Mouse (Mus musculus) c-Kit-positive CD71-negative TER-119-negative erythroid progenitor cells, embryonic 14.5 days (primary cell): Measurements from ENCODE around the gene Astn2.

Experiments
- DNase-seq: peaks from one replicate; pipeline ENCODE4 v3.0.0-alpha.2; 2013; ENCODE audit warnings: low read depth

The Astn2 gene

DNA sequence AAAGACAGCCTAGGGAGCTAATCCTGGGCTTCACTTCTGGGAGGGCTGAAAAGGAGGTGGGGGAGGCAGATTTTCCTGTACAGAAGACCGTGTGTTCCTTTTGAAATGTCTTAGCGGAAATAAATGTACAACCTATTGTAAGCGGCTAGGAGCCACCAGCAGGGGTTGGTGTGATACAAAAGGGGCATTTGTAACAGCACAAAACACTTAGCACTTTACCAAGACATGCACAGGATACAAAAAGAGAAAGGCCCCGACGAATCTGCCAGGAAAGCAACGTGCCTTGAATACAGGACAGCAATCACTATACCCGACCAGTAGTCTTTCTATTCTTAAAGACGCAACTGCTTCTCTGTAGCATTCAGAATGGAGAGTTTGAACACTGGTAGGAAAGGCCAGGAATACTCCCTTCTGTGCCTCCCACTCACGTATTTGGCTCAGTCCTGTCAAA is 564.8 kb downstream of the Astn2 start:
- no peak for DNase-seq

DNA sequence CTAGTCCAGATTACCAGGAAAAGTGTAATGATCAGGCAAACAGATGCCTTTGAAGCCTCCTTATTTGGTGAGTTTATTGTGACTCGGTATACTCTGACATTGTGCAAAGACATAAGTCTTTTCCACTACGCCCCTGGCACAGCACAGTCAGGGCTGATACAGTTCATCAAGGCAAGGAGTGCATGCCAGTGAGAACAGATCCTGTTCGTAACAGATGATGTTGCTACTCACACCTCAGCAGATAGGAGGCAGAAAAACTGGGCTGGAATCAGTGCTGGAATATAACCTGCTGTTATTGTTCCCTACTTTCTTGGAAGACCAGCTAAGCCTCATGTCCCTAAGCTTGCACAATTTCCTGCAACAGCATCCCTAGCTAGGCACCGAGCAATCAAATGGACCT is 565.6 kb downstream of the Astn2 start:
- DNase-seq: no peak

DNA sequence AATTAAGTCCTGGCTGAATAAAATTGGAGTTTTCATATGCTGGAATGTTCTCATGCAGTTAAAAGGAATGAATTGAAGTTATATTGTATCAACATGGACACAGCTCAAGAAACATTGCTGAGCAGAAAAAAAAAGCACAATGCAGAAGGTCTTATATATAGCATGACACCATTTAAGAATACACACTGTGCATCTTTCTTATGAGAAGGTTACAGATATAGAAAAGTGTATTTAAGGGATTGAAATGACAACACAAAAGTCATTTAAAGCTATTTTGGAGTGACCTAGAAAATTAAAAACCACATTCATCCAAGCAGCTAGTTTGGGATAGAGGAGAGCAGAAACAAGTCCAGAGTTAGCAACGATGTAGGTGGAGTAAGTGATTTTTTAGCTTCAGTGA is 571.4 kb downstream of the Astn2 start:
- no peak for DNase-seq

DNA sequence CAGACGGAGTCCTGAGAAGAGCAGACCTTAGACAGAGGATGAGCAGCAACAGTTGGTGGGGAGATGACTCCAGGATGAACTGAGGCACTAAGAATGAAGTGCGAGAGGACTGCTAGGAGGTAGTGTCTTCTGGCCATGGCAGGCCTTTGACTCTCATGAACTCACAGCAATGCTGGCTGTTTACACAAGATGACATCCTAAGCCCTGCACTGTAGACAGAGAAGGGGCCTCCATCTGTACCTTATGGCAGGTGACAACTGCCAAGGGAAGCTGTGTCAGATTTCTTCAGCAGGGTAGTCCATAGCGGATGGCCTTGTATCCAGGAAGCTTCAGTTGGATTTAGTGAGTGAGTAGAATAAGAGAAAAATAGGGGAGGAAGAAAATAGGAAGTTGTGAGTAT is 572.5 kb downstream of the Astn2 start:
- DNase-seq: no peak

DNA sequence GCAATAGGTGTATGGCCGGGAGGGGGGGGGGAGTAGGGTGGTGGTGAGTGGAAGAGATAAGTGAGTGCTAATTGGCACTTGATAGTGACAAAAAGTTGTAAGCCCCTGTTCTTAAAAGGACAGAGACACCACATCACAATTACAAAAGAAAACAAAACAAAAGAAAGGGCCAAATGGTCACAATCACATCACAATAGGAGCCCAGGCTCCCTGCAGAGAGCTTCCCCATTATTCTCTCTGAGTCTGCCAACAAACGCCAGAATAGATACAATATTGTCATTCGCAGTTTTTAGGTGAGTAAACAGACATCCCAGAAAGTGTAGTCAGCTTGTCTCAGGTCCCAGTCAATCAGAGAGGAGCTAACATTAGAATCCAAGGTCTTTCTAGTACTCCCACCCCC is 573.9 kb downstream of the Astn2 start:
- DNase-seq: no peak

DNA sequence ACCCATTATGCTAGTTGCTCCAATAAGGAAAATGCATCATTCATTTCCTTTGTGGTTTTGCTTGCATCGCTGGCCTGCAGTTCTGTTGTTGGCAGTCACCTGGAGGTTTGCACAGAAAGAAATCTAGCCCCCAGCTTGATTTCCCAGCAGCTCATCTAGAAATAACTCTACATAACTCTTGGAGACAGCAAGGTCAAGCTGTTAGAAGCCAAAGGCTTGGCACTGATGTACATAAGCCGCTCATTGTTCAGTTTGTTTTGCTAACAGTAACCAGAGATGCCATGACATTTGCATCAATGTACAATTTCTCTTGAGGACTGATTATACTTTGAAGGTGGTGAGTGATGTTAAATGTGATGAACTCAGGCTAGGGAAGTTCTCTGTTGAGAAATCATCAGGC is 583.3 kb downstream of the Astn2 start:
- no peak for DNase-seq

DNA sequence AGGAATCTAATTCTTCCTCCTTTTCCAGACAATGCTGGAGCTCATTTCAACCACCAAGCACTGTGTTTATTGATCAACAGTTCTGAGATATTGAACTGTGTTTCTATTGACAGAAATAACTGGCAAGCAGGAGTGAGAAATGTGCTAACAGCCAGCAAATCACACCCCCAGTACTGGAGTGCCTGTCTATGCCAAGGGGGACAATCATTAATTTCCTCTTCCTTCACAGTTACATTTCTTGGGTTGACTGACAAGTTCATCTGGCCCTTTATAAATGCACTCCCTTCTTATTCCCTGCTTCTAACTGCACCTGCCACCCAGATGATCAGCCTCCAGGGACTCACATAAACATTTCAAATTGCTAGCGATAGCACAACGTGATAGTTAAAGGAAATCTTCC is 584.2 kb downstream of the Astn2 start:
- DNase-seq: no peak

DNA sequence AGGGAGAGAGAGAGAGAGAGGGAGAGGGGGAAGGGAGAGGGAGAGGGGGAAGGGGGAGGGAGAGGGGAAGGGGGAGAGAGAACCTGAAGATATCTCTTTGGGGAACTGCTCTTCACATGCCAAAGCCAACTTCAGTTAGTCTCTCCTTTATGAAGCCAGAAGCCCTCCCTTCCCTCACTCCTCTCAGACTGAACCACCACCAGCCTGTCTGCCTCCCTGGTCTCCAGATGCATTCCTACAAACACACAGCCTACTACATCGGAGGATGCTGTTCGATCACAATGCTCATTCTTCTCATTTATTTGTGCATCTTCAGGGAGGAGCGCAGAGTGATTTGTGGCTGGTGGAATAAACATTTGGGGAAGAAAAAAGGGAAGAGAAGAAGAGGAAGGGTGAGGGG is 584.6 kb downstream of the Astn2 start:
- no peak for DNase-seq

DNA sequence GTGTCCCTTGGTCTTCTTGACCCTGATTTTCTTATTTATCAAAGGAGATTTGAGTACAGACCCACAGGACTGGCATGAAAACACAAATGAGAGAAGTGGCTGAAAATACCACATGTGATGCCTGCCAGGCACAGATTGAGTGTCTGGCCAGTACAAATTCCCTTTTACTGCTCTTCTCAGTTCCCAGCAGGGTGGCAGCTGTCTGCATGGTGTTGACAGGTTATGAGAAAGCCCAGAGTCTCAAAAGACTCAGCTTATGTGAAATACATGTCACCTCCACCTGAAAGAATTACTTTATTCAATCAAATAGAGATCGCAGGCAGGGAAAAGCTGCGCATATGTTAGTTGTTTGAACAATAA is 590.3 kb downstream of the Astn2 start:
- DNase-seq: no peak

DNA sequence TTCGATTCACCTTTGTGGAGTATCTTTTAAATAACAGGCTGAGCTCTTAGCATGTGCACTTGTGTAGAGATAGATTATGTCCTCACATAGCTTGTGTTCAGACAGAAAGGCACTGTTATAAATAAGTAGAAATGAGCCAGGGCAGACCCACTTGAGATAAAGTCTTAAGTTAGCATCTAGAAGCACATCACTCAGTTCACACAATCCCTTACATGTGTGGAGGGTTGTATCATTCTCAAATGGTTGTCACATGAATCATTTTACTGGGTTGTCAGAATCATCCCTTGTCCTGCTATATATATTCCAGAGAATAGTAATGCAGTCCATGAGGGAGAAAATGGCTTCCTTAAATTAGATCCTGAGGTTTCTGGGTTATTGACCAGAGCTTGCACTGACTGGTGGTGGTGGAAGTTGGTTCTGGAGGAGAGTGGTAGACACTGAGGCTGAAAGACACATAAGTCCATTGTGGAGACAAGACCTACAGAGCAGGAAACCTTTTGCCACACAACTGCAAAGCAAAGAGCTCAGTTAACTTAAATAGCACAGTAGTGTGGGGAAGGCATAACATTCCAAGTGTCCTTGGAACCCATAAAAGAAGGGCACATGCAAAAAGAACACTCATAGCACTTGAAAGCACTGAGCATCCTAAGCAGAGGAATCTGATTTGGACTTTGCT is 590.8 kb downstream of the Astn2 start:
- no peak for DNase-seq

DNA sequence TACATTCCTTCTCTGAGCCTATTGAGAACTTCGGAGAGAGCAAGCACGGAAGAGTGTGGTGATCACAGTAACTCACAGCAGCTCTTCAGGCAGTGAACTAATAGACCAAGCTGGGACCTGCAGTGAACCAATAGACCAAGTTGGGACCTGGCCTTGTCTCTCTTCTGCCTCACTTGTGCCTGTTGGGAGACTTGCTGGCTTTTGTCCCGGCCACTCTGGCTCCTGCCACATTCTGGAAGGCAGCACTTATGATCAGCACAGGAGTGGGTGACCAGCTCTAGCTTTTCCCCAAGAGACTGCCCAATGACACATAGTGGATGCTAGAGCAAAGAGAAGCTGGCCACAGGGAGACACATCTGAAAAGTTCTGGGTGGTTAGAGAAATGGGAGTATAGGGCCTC is 597.1 kb downstream of the Astn2 start:
- no peak for DNase-seq

DNA sequence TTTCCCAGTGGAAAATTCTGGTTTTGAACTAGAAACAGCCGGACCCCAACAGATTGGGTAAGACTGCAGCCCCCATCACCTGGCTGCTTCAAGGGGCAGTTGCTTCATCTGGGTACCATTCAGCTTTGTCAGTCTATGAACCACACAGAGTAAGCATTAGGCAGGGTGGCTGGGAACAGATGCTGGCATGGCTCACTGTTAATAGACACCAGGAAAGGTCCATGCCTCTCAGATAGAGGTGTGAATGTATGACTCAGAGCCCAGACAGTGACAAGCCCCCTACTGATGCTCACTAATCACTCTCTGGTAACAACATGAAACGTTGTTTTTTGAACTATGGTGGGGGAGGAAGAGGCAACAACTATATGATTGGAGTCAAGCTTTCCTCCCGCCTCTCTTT is 603.2 kb downstream of the Astn2 start:
- DNase-seq: no peak

DNA sequence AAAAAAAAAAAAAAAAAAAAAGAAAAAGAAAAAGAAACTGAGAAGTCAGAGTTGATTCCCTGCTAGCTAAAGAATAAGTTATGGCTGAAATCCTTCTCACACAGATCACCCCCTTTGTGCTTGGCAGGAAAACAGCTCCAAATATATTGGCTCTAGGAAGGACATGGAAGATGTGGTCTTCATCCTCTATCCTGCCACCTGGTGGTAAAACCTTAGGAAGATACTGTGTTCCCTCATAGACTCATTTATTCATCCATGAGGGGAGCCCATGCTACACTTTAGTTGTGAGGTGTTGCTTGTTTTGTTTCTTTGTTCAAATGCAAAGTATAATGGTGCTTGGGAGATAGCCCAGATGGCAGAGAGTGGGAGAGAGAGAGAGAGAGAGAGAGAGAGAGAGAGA is 613.4 kb downstream of the Astn2 start:
- DNase-seq: no peak

DNA sequence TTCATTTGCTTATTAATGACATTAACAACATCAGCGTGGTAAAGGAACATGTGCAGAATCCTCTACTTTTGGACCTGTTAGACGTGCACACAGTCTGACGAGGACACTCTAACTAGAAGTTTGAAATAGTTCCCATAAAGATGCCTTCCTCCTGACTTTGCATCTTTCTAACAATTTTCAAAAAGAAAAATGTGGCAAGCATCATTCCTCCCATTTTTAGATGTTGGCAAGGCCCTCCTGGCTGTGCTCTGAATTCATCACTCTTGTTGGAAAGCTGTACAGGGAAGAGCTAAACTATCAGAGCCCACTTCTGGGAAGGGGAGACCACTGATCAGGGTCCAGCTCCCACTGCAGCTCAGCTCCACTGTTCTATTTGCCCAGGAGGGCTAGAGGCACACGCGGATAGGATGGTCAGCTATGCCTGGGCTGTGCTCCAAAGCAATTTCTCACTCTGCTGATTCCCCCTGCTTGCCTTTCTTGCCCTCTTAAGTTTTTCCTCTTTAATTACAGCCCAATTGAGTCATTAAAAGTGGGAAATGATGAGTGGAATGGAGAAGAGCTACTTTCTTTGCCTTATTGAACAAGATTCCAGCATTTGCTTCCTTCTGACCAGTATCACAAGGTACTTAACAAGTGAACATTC is 630.9 kb downstream of the Astn2 start:
- no peak for DNase-seq

DNA sequence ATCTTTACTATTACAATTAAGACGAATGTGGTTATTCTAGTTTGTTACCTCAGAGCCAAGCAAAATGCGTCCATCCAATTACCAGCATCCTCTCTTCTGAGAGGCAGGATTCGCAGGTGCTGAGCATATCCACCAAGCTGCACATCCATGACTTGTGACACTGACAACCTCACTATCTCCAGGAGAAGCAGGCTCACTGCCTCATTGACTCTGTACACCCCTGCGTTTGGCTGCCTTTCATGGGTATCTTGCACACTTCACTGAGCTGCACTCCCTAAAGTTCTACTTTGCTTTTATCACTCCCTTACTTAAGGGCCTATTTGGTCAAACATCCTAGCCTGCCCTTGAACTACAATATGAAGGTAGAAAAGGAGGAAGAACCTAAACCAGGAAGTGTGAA is 633.5 kb downstream of the Astn2 start:
- no peak for DNase-seq

DNA sequence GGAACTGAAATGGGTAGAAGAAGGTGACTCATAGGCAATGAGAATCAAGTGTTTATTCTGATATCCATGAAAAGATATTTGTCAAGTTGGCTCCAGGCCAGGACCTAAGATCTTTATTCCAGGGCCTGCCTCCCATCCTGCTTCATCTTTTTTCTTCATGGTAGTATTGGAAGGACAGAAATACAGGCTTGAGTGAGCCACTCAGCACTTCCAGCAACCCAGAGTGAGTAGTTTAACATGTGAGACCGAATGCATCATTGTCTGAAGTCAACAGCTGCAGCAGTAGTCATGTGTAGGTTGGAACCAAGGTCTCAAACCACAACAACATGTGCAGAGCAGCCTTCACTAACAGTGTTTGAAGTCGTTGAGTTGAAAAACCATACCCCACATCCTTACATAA is 636.5 kb downstream of the Astn2 start:
- no peak for DNase-seq

DNA sequence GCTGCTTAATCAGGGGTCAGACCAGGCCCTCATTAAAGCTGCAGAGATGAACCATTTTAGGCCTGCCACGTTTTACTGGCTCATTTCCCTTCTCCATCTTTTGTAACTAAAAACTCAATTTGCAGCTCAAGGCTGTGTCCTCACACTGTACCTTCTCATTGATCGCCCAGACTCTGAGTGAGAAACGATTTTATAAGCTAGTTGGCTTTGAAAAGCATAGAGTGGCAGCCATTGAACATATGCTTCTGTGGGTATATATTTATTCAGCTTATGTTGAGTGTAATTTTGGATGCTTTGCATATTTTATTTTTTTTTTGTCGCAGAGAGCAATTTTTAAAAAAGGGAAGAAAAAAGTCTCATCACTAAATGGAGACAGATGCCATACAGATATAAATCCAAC is 637.0 kb downstream of the Astn2 start:
- no peak for DNase-seq

DNA sequence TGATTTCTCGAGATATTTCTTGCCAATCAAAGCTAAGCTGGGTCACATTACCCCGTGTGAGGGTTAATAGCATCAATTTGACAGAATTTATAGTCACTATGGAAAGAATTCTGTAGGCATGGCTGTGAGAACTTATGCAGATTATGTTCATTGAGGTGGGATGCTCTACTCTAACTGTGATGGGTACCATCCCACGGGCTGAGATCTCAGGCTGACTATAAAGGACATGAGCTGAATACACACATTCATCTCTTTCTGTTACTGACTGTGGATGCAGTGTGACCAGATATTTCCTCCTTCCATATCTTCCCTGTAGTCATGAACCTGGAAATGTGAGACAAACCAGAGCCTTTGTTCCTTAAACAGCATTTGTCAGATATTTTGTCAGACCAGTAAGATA is 639.1 kb downstream of the Astn2 start:
- DNase-seq: no peak

DNA sequence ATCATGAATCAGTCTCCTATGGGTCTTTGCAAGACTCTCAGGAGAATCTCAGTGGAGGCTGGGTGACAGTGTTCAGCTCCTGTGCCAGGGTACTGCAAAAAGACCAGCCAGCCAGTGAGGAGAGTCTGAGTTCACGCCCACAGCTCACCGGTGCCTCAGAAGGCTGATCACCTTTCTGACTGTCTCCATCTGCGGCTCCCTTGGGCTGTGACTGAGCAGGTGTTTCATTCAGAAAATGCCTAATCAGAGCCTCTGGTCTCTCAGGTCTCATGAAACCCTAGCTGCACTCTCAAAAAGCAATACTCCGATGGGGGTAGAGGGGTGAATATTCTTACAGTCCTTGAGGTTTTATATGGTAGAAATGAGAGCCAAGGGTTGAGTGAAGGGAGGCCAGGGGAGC is 640.1 kb downstream of the Astn2 start:
- DNase-seq: no peak

DNA sequence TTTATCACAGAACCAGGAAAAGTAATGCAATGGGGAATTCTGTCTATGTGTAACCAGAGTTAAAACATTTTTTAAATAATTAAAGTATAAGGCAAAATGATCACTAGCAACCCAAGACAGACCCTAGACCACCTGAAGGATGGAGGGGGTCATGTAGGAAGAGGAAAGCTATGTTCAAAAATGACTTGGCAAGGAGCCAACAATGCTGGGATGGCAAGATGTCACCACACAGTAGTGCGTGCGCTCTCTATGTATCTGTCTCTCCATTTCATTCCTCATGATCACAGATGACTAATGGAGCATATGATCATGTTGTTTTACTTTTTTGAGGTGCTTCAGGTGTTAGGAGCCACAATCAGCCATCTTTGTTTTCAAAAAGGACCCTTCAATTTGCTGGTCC is 640.6 kb downstream of the Astn2 start:
- DNase-seq: no peak

DNA sequence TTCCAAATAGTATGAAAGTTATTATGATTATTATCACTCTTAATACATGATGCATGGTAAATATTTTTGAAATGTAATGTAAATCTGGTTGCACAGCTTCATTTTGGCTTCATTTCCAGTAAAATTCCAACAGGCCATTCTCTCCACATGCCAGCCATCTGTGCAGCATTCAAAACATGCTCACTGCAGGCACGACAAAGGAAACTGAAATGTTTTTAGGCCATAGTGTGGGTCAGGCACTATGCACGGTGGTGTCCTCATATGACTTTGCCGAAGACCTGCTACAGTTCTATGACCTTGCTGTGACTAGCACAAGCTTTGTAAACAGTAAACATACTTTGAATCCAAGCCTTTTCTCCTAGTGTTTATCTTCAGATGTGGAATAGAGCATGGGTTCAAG is 642.3 kb downstream of the Astn2 start:
- no peak for DNase-seq

DNA sequence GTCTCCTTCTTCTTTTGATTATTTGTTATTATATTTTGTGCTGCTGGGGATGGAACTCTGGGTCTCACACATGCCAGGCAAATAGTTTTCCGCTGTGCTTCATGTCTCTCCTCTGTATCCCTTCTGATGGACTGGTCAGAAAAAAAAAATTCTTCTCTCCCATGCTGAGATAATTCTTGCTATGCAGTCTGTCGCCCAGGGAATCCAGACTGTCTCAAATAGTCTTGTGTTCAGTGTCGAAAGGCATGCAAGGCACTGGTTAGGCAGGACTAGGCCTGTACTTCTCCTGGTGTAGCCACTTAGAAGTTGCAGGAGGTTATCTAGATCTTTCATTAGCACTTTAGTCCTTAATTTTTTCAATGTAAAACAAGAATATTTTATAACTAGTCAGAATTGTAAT is 642.8 kb downstream of the Astn2 start:
- DNase-seq: no peak

DNA sequence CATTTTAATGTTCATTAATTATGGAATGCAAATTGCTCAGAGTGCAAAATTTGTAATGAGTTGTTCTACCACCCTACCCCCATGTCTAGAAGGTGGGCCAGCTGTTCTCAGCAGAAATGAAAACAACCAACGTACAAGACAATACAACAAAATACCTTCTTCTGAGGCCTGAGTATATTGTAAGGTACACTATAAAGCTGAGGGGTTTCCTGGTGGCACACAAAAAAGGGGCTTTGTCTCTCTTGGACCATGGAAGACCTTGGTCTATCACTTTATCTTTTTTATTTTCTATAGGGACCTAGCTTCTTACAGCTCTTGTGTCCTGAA is 645.6 kb downstream of the Astn2 start:
- no peak for DNase-seq

DNA sequence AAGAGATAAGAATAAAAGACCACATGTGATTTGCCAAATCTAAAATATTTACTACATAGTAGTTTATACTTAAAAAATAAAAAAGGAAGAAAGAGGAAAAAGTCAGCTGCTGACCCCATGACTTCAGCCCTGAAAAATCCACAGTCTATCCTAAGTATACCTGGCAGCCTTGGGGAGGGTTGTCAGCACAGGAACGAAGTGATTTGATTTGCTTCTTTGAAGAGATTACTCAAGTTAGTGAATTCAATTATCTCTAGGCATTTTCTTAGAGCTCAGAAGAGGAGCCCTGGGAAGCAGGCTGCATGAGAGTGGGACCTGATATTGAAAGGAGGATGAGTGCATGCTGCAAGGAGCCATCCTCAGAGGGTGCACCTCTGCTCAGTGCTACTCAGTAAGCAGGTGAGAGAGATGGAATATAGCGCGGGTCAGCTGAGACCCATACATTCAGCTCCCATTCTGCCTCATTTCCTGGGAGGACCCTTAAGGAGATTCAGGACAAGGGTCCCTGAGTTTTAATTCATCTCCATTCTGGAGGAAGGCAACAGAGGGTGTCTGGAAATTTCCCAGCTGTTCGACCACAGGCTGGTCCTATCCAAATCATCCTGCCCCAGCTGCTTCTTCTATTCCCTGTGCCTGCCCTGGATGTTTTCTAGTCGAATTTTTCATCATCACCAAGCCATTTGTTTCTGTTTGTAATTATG is 646.1 kb downstream of the Astn2 start:
- DNase-seq: no peak
